ENCODE assay signal across 24 mouse cellular contexts in genomic region chr1:170974736-170975135, GRCm38 (mm10). TPM values are rescaled to one million over a fixed set of nuclear protein-coding genes. Genes with fewer than 3 reads are reported as not detected.
"Had no signal": no experiment of that assay in that cellular context is flagged by ENCODE, and none has a peak within 500 bp of the region (broad histone marks: within the 10 kb centered on the region; RNA-seq: fewer than 3 reads in every experiment).

No protein-coding gene starts in this region.

- H3K9me3 ChIP-seq: kidney, embryonic 15.5 days; limb, embryonic 12.5 days; limb, embryonic 15.5 days; midbrain, embryonic 10.5 days; midbrain, embryonic 13.5 days; neural tube, embryonic 13.5 days had no signal

- ATAC-seq: intestine, postnatal 0 days; lung, postnatal 0 days; midbrain, embryonic 13.5 days; midbrain, embryonic 16.5 days had no signal

- H3K4me1 ChIP-seq: kidney, embryonic 15.5 days; limb, embryonic 12.5 days; limb, embryonic 15.5 days; midbrain, embryonic 10.5 days; midbrain, embryonic 13.5 days; neural tube, embryonic 13.5 days had no signal

- H3K27me3 ChIP-seq: kidney, embryonic 15.5 days; limb, embryonic 12.5 days; limb, embryonic 15.5 days; midbrain, embryonic 13.5 days; neural tube, embryonic 13.5 days had no signal

- DNase-seq: kidney, postnatal 10 days; kidney, postnatal 4 days; left cerebral cortex, postnatal 4 days; lung, embryonic 14.5 days; retina, postnatal 1 day; right cerebral cortex, postnatal 25 days; thymus, postnatal 25 days had no signal

- H3K27ac ChIP-seq: kidney, embryonic 15.5 days; limb, embryonic 12.5 days; limb, embryonic 15.5 days; midbrain, embryonic 10.5 days; midbrain, embryonic 13.5 days; neural tube, embryonic 13.5 days; stomach, postnatal 0 days had no signal

- H3K4me3 ChIP-seq: kidney, embryonic 15.5 days; limb, embryonic 12.5 days; limb, embryonic 15.5 days; midbrain, embryonic 10.5 days; midbrain, embryonic 13.5 days; myocyte; neural tube, embryonic 13.5 days had no signal

- H3K9ac ChIP-seq: kidney, embryonic 15.5 days; limb, embryonic 12.5 days; limb, embryonic 15.5 days; lung, embryonic 14.5 days; midbrain, embryonic 13.5 days; neural tube, embryonic 13.5 days had no signal

- H3K36me3 ChIP-seq: kidney, embryonic 15.5 days; limb, embryonic 12.5 days; limb, embryonic 15.5 days; midbrain, embryonic 10.5 days; midbrain, embryonic 13.5 days; neural tube, embryonic 13.5 days had no signal

RNA-seq across cellular contexts. Expression of gene Fcgr2b, which starts 1.6 kb away (rescaled TPM):
- polyA plus RNA-seq: midbrain, embryonic 10.5 days had no signal

RNA-seq across cellular contexts. Expression of gene Fcgr4, which starts 44.0 kb away (rescaled TPM):
- total RNA-seq: layer of hippocampus, postnatal 14 days; left cerebral cortex, postnatal 14 days; left cerebral cortex, postnatal 4 days had no signal
- polyA plus RNA-seq: midbrain, embryonic 10.5 days; midbrain, embryonic 13.5 days; neural tube, embryonic 13.5 days had no signal

RNA-seq across cellular contexts. Expression of gene Fcrla, which starts 47.4 kb away (rescaled TPM):
- total RNA-seq: layer of hippocampus, adult 18-20 months; left cerebral cortex, adult 8-10 months; left cerebral cortex, postnatal 14 days; left cerebral cortex, postnatal 4 days had no signal
- polyA plus RNA-seq: intestine, embryonic 14.5 days; intestine, postnatal 0 days; kidney, embryonic 15.5 days; limb, embryonic 12.5 days; lung, embryonic 14.5 days; midbrain, embryonic 10.5 days; midbrain, embryonic 13.5 days; midbrain, embryonic 16.5 days; myocyte; neural tube, embryonic 13.5 days; stomach, embryonic 14.5 days had no signal
